Mouse (Mus musculus) limb, embryonic 14.5 days (tissue): ENCODE data around the gene Arf5. TPM values are rescaled to one million over a fixed set of nuclear protein-coding genes. Genes with fewer than 3 reads are reported as not detected.

Experiments used
- ATAC-seq: fragments of 200-750 bp; cut with Nextera tagmentation; 2 replicates; pipeline ENCODE4 v1.8.0; 2017; ENCODE audit warnings: low read depth, moderate number of reproducible peaks, moderate TSS enrichment; ENCODE audit not compliant: low FRiP score
- DNase-seq: peaks from one replicate; pipeline ENCODE4 v3.0.0-alpha.2; 2015; ENCODE audit warnings: low spot score
- H3K27ac ChIP-seq: fragments of 300-500 bp; sonication (generic); replicated peaks from 2 replicates; pipeline ENCODE4 v1.5.1; 2014; ENCODE audit warnings: low read depth, mild to moderate bottlenecking, low read length, moderate library complexity, mixed read lengths
- H3K27me3 ChIP-seq: fragments of 300-500 bp; sonication (generic); 2 replicates; pipeline ENCODE4 v1.6.1; 2014; ENCODE audit warnings: low read length, mixed read lengths; ENCODE audit not compliant: control insufficient read depth, insufficient read depth
- H3K36me3 ChIP-seq: fragments of 300-500 bp; sonication (generic); 2 replicates; pipeline ENCODE4 v1.6.1; 2014; ENCODE audit warnings: mild to moderate bottlenecking, low read length, moderate library complexity, mixed read lengths; ENCODE audit not compliant: control insufficient read depth, insufficient read depth
- H3K4me1 ChIP-seq: fragments of 300-500 bp; sonication (generic); 2 replicates; pipeline ENCODE4 v1.6.1; 2014; ENCODE audit warnings: antibody characterized with exemption, low read length, mixed read lengths; ENCODE audit not compliant: control insufficient read depth, insufficient read depth
- H3K4me2 ChIP-seq: fragments of 300-500 bp; sonication (generic); replicated peaks from 2 replicates; pipeline ENCODE4 v1.6.1; 2014; ENCODE audit warnings: low read depth, mild to moderate bottlenecking, low read length, moderate library complexity; ENCODE audit not compliant: severe bottlenecking
- H3K4me3 ChIP-seq: fragments of 300-500 bp; sonication (generic); replicated peaks from 2 replicates; pipeline ENCODE4 v1.5.1; 2014; ENCODE audit warnings: low read length
- H3K9ac ChIP-seq: fragments of 300-500 bp; sonication (generic); 2 replicates; pipeline ENCODE4 v1.6.1; 2014; ENCODE audit warnings: mild to moderate bottlenecking, low read depth, low read length, moderate library complexity; ENCODE audit not compliant: severe bottlenecking
- H3K9me3 ChIP-seq: fragments of 300-500 bp; sonication (generic); 2 replicates; pipeline ENCODE4 v1.6.1; 2016; ENCODE audit warnings: low read length; ENCODE audit not compliant: control insufficient read depth
- POLR2A ChIP-seq: fragments of 200-500 bp; IDR thresholded peaks from 2 replicates; pipeline ENCODE4 v1.8.0; 2012; ENCODE audit warnings: inconsistent platforms, mild to moderate bottlenecking, moderate library complexity, borderline replicate concordance; ENCODE audit not compliant: insufficient read depth, insufficient read length; ENCODE audit errors: extremely low read depth
- WGBS: fragments of 180-500 bp; shearing (Covaris S2); extraction: QIAGEN DNeasy Blood & Tissue Kit; methylation state at CpG from one replicate; pipeline ENCODE4 v1.1.7; 2014; 5-methylcytosine and 5-hydroxymethylcytosine counted together
- polyA plus RNA-seq, 2 experiments: library from polyadenylated mRNA; depleted of rRNA in 1 of 2; stranded (reverse) in 1 of 2; unstranded in 1 of 2; fragments of >200 nt; fragmentation: Nextera tagmentation in 1 of 2; extraction: Ambion mirVana in 1 of 2; gene quantifications; 2 replicates each; pipeline versions ENCODE4 v1.2.1 to v1.2.3; 2012 to 2014

Arf5 gene
- polyA plus RNA-seq, 2 experiments = 370 to 413 TPM

- 16% methylated on average over 6 of the region's 6 CpGs for WGBS
- Histone ChIP-seq H3K27me3 (no peaks in the 10 kb centered on the region), H3K36me3 (no peaks in the 10 kb centered on the region), H3K4me1 (no peaks in the 10 kb centered on the region), H3K4me2 (no peak overlapping the region), H3K27ac (no peak overlapping the region), H3K9ac (no peak overlapping the region), H3K9me3 (no peaks in the 10 kb centered on the region), H3K4me3 (no peak overlapping the region)
- no peak for ATAC-seq
- no peak for DNase-seq
- TF ChIP-seq POLR2A = no peak
These were observed 41.3 kb downstream of the Arf5 start for GRCm38 (mm10) chr6:28464630-28465029.

GRCm38 (mm10) chr6:28470017-28470602 lies 46.8 kb downstream of the Arf5 start:
- H3K4me1 ChIP-seq = no peaks in the 10 kb centered on the region
- DNase-seq (no peak), ATAC-seq (no peak)
- H3K27ac ChIP-seq = no peak overlapping the region
- WGBS = 67% methylated on average over 4 of the region's 4 CpGs
- no peaks in the 10 kb centered on the region for H3K27me3 ChIP-seq
- no peak for TF ChIP-seq POLR2A
- no peaks in the 10 kb centered on the region for H3K9me3 ChIP-seq
- no peak overlapping the region for H3K4me2 ChIP-seq
- H3K4me3 ChIP-seq = no peak overlapping the region
- H3K36me3 ChIP-seq = no peaks in the 10 kb centered on the region
- no peak overlapping the region for H3K9ac ChIP-seq

- no peak overlapping the region for H3K27ac ChIP-seq
- H3K4me1 ChIP-seq = no peaks in the 10 kb centered on the region
- H3K9ac ChIP-seq = no peak overlapping the region
- 75% methylated on average over 5 of the region's 5 CpGs for WGBS
- H3K27me3 ChIP-seq = no peaks in the 10 kb centered on the region
- no peaks in the 10 kb centered on the region for H3K36me3 ChIP-seq
- DNase-seq = no peak
- no peak for ATAC-seq
- H3K9me3 ChIP-seq = no peaks in the 10 kb centered on the region
- H3K4me2 ChIP-seq = no peak overlapping the region
- no peak overlapping the region for H3K4me3 ChIP-seq
- no peak for TF ChIP-seq POLR2A
These were observed 47.3 kb downstream of the Arf5 start for GRCm38 (mm10) chr6:28470621-28471020.

- H3K9me3 ChIP-seq = no peaks in the 10 kb centered on the region
- ATAC-seq (no peak), DNase-seq (no peak)
- no peaks in the 10 kb centered on the region for H3K4me1 ChIP-seq
- no peak for TF ChIP-seq POLR2A
- no peak overlapping the region for H3K9ac ChIP-seq
- H3K27ac ChIP-seq = no peak overlapping the region
- H3K4me2 ChIP-seq = no peak overlapping the region
- no peaks in the 10 kb centered on the region for H3K36me3 ChIP-seq
- H3K27me3 ChIP-seq = no peaks in the 10 kb centered on the region
- no peak overlapping the region for H3K4me3 ChIP-seq
- WGBS = 88% methylated on average over 9 of the region's 9 CpGs
These were observed 48.1 kb downstream of the Arf5 start for GRCm38 (mm10) chr6:28471284-28472035.

- Histone ChIP-seq H3K4me1 (peaks cover 3% of the 10 kb centered on the region; the same call in 1 of the 2 replicates), H3K9me3 (no peaks in the 10 kb centered on the region), H3K4me3 (no peak overlapping the region), H3K4me2 (no peak overlapping the region), H3K27ac (no peak overlapping the region), H3K9ac (no peak overlapping the region), H3K27me3 (no peaks in the 10 kb centered on the region), H3K36me3 (no peaks in the 10 kb centered on the region)
- no peak for TF ChIP-seq POLR2A
- ATAC-seq (no peak), DNase-seq (no peak)
- 72% methylated on average over 4 of the region's 4 CpGs for WGBS
These were observed 50.9 kb downstream of the Arf5 start for GRCm38 (mm10) chr6:28474211-28474610.
